Comparison of ENCODE assay signal across 19 mouse cellular contexts in genomic region chr17:48825212-48825913, GRCm38 (mm10).
A peak's percentile ranks its signal among the peaks of the same experiment; 100 is the strongest.
DNase-seq lines count a peak whose midpoint lies in the region; ATAC-seq lines count a peak whose summit lies in the region.
"Had no signal": no experiment of that assay in that cellular context is flagged by ENCODE, and none has a peak within 500 bp of the region (broad histone marks: within the 10 kb centered on the region; RNA-seq: fewer than 3 reads in every experiment).

No protein-coding gene starts in this region.

- H3K27ac ChIP-seq in hindbrain, embryonic 13.5 days: 0 out of 2 replicates have a peak overlapping the region, but pooled peaks have one; percentile 8
- no peak overlapping the region for H3K27ac ChIP-seq in hindbrain, embryonic 16.5 days (ENCODE audit: low read depth, low read length)
- H3K27ac ChIP-seq in midbrain, embryonic 13.5 days: peak overlapping the region; percentile 19; the same call in 1 of the 2 replicates
- H3K27ac ChIP-seq in midbrain, embryonic 10.5 days (replicated peaks): no peak overlapping the region
- peak overlapping the region; percentile 59 for H3K27ac ChIP-seq in macrophage
- H3K27ac ChIP-seq: heart, embryonic 13.5 days; kidney, postnatal 0 days; liver, embryonic 14.5 days; midbrain, embryonic 15.5 days had no signal

- no peaks in the 10 kb centered on the region for H3K79me2 ChIP-seq in macrophage (ENCODE audit: inconsistent target)

- H3K36me3 ChIP-seq in hindbrain, embryonic 13.5 days: no peaks in the 10 kb centered on the region
- no peaks in the 10 kb centered on the region for H3K36me3 ChIP-seq in hindbrain, embryonic 16.5 days (ENCODE audit: control insufficient read depth, insufficient read depth, low read length)
- no peaks in the 10 kb centered on the region for H3K36me3 ChIP-seq in midbrain, embryonic 13.5 days
- H3K36me3 ChIP-seq in midbrain, embryonic 10.5 days: no peaks in the 10 kb centered on the region
- H3K36me3 ChIP-seq in macrophage (ENCODE audit: inconsistent target): no peaks in the 10 kb centered on the region
- H3K36me3 ChIP-seq: heart, embryonic 13.5 days; midbrain, embryonic 15.5 days; neural tube, embryonic 13.5 days had no signal

- no peaks in the 10 kb centered on the region for H3K9me3 ChIP-seq in hindbrain, embryonic 13.5 days
- no peaks in the 10 kb centered on the region; the same call in 1 of the 2 replicates for H3K9me3 ChIP-seq in hindbrain, embryonic 16.5 days (ENCODE audit: control insufficient read depth, low read length)
- H3K9me3 ChIP-seq in midbrain, embryonic 13.5 days: no peaks in the 10 kb centered on the region
- H3K9me3 ChIP-seq in midbrain, embryonic 10.5 days (replicated peaks): no peaks in the 10 kb centered on the region
- H3K9me3 ChIP-seq: heart, embryonic 13.5 days; midbrain, embryonic 15.5 days; neural tube, embryonic 13.5 days had no signal

- no peak for DNase-seq in midbrain, embryonic 10.5 days (ENCODE audit: low spot score)
- peak; percentile 19 for DNase-seq in ZHBTc4 (ENCODE audit: low read depth, low spot score)
- DNase-seq in left cerebral cortex, adult 9 months (ENCODE audit: low spot score in 2 of 2): no peak
- DNase-seq: adrenal gland, postnatal 36 days; cerebellum, adult 2 months; gastrocnemius, postnatal 25 days; right cerebral cortex, postnatal 25 days; thymus, postnatal 14 days had no signal

- WGBS in hindbrain, embryonic 13.5 days: 62% methylated on average over 9 of the region's 9 CpGs
- WGBS in hindbrain, embryonic 16.5 days: 55% methylated on average over 9 of the region's 9 CpGs
- 54% methylated on average over 9 of the region's 9 CpGs for WGBS in midbrain, embryonic 13.5 days
- 68% methylated on average over 9 of the region's 9 CpGs for WGBS in midbrain, embryonic 10.5 days
- 64% methylated on average over 9 of the region's 9 CpGs for WGBS in macrophage (ENCODE audit: missing documents)

- peaks cover 24% of the 10 kb centered on the region for H3K4me1 ChIP-seq in hindbrain, embryonic 13.5 days (replicated peaks)
- H3K4me1 ChIP-seq in hindbrain, embryonic 16.5 days (ENCODE audit: control insufficient read depth, insufficient read depth, low read depth, low read length): peaks cover 10% of the 10 kb centered on the region
- peaks cover 20% of the 10 kb centered on the region for H3K4me1 ChIP-seq in midbrain, embryonic 13.5 days (replicated peaks)
- H3K4me1 ChIP-seq in midbrain, embryonic 10.5 days: peaks cover 10% of the 10 kb centered on the region
- H3K4me1 ChIP-seq: heart, embryonic 13.5 days had no signal

- 0 out of 2 replicates have a peak, but pooled peaks have one; percentile 21 for ATAC-seq in hindbrain, embryonic 13.5 days (ENCODE audit: low FRiP score)
- no peak for ATAC-seq in hindbrain, embryonic 16.5 days
- 0 out of 2 replicates have a peak, but pooled peaks have one; percentile 28 for ATAC-seq in midbrain, embryonic 13.5 days
- ATAC-seq: CD4-positive, CD25-positive, alpha-beta regulatory T cell, adult 4 months; midbrain, embryonic 15.5 days; Patski had no signal

- no peak overlapping the region for H3K9ac ChIP-seq in hindbrain, embryonic 13.5 days
- no peak overlapping the region for H3K9ac ChIP-seq in hindbrain, embryonic 16.5 days (ENCODE audit: low read depth, low read length)
- H3K9ac ChIP-seq in midbrain, embryonic 13.5 days (replicated peaks): no peak overlapping the region
- H3K9ac ChIP-seq: heart, embryonic 13.5 days; liver, embryonic 14.5 days; midbrain, embryonic 15.5 days; neural tube, embryonic 13.5 days had no signal

- H3K27me3 ChIP-seq in hindbrain, embryonic 13.5 days: no peaks in the 10 kb centered on the region
- no peaks in the 10 kb centered on the region for H3K27me3 ChIP-seq in hindbrain, embryonic 16.5 days (replicated peaks; ENCODE audit: control insufficient read depth, insufficient read depth, low read length)
- no peaks in the 10 kb centered on the region for H3K27me3 ChIP-seq in midbrain, embryonic 13.5 days
- no peaks in the 10 kb centered on the region for H3K27me3 ChIP-seq in midbrain, embryonic 10.5 days (ENCODE audit: low read depth, poor library complexity, severe bottlenecking)
- H3K27me3 ChIP-seq: heart, embryonic 13.5 days; midbrain, embryonic 15.5 days; neural tube, embryonic 13.5 days; Patski had no signal

- no peak overlapping the region for H3K4me3 ChIP-seq in hindbrain, embryonic 13.5 days
- H3K4me3 ChIP-seq in hindbrain, embryonic 16.5 days (ENCODE audit: low read length): no peak overlapping the region
- no peak overlapping the region for H3K4me3 ChIP-seq in midbrain, embryonic 13.5 days (replicated peaks)
- no peak overlapping the region for H3K4me3 ChIP-seq in midbrain, embryonic 10.5 days
- no peak overlapping the region for H3K4me3 ChIP-seq in macrophage (ENCODE audit: inconsistent target)
- H3K4me3 ChIP-seq: heart, embryonic 13.5 days; midbrain, embryonic 15.5 days; neural tube, embryonic 13.5 days had no signal

- no peak overlapping the region for H3K4me2 ChIP-seq in hindbrain, embryonic 13.5 days
- no peak overlapping the region for H3K4me2 ChIP-seq in hindbrain, embryonic 16.5 days (ENCODE audit: low read length)
- no peak overlapping the region for H3K4me2 ChIP-seq in midbrain, embryonic 13.5 days (replicated peaks)
- H3K4me2 ChIP-seq: heart, embryonic 13.5 days; midbrain, embryonic 15.5 days; neural tube, embryonic 13.5 days had no signal

Comparison
In these comparisons a context has a peak if more than half of its experiments do, and no peak if none do; other contexts are left out.
1. H3K27ac ChIP-seq: peak in hindbrain, embryonic 13.5 days (single experiment), midbrain, embryonic 13.5 days (single experiment) and macrophage (single experiment); none in hindbrain, embryonic 16.5 days (single experiment) and midbrain, embryonic 10.5 days (single experiment).